Mouse (Mus musculus) erythroblast, adult 5-6 weeks (primary cell): ENCODE results near the gene Slc6a4. TPM values are rescaled to one million over a fixed set of nuclear protein-coding genes. Genes with fewer than 3 reads are reported as not detected.
"Not testable (repeated sequence)": the region's sequence is repeated elsewhere in the genome, so short reads cannot be mapped to it uniquely, and the experiment has no call there.

Source experiments
- ATAC-seq: replicated peaks from 2 replicates; pipeline ENCODE4 v1.8.0; 2016; ENCODE audit warnings: moderate number of reproducible peaks, mild to moderate bottlenecking, moderate TSS enrichment, inconsistent platforms; ENCODE audit not compliant: poor library complexity, low FRiP score, severe bottlenecking
- total RNA-seq, 2 experiments: library from RNA; stranded (forward) in 1 of 2; stranded (reverse) in 1 of 2; fragments of 150-400 nt in 1 of 2; fragments of 200-764, 138-1000 nt in 1 of 2; gene quantifications; 2 replicates each; pipeline versions ENCODE4 v1.2.3 to v1.2.4; 2015 to 2017; ENCODE audit warnings: low replicate concordance in 2 of 2

The Slc6a4 gene
- total RNA-seq, 2 experiments from 2014 or later = not detected

GRCm38 (mm10) chr11:77010762-77011475, 12.5 kb downstream of the Slc6a4 start:
- no peak for ATAC-seq

DNA sequence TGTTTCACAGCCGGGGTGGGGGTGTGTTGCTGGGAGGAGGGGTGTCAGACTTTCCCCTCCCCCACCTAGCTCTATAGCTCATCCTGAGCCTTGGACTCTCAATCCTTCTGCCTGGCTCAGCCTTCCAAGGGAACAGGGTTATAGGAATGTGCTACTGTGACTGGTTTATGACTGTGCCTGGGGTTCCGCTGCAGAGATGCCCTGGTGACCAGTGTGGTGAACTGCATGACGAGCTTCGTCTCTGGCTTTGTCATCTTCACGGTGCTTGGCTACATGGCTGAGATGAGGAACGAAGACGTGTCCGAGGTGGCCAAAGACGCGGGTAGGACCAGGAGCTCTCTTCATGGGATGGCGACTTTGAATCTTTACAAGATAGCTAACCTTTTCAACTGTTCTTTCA, 19.6 kb downstream of the Slc6a4 start:
- ATAC-seq = no peak

GRCm38 (mm10) chr11:77019539-77019938, 21.1 kb downstream of the Slc6a4 start:
- ATAC-seq = no peak

GRCm38 (mm10) chr11:77021749-77022396, 23.5 kb downstream of the Slc6a4 start:
- no peak for ATAC-seq

DNA sequence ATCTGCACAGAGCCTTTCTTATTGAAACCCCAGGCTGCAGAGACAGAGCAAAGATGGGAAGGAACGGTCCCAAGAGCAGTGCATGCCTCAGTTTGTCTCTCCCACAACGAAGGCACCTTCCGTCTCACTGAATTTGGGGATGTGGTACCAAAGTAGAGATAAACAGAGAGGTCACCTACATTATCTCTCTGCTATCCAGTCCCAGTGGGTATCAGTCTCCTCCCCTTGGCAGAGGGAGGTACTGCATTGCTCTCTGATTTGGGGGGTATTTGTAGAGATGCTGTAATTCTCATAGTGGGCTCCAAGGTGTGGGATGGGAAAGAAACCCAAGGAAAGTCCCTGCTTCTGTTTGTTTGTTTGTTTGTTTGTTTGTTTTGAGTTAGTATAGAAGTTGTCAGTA, 28.2 kb downstream of the Slc6a4 start:
- no peak for ATAC-seq

GRCm38 (mm10) chr11:77028157-77028556, 29.8 kb downstream of the Slc6a4 start:
- ATAC-seq = no peak

- ATAC-seq = no peak
These were observed 32.9 kb downstream of the Slc6a4 start for GRCm38 (mm10) chr11:77031151-77031934.

- ATAC-seq = no peak
These were observed 43.5 kb downstream of the Slc6a4 start for GRCm38 (mm10) chr11:77041891-77042290.

- no peak for ATAC-seq
These were observed 44.4 kb downstream of the Slc6a4 start for GRCm38 (mm10) chr11:77042816-77043215.

- ATAC-seq = no peak
These were observed 63.5 kb downstream of the Slc6a4 start for GRCm38 (mm10) chr11:77061951-77062350.

DNA sequence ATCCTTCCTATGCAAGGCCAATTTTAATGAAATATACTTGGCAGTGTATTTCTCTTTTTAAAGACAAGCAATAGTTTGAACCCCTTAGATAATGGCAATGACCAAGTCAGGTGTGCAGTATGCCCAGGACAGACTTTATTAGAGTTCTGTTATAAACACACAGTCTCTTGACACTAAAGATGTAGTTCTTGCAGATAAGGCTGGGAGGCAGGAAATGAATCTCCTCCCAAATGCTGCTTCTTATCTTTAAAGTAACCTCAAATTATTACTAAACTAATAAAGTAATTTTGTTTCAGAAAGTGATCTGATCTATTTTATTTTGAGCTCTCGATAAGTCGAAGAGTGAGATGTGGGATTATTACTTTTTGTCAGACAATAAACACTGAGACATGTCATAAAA, 65.0 kb downstream of the Slc6a4 start:
- no peak for ATAC-seq

GRCm38 (mm10) chr11:77068825-77069224, 70.4 kb downstream of the Slc6a4 start:
- ATAC-seq = no peak

- no peak for ATAC-seq
These were observed 72.3 kb downstream of the Slc6a4 start for GRCm38 (mm10) chr11:77070721-77071120.

GRCm38 (mm10) chr11:77077331-77077730, 78.9 kb downstream of the Slc6a4 start:
- not testable (repeated sequence) for ATAC-seq

DNA sequence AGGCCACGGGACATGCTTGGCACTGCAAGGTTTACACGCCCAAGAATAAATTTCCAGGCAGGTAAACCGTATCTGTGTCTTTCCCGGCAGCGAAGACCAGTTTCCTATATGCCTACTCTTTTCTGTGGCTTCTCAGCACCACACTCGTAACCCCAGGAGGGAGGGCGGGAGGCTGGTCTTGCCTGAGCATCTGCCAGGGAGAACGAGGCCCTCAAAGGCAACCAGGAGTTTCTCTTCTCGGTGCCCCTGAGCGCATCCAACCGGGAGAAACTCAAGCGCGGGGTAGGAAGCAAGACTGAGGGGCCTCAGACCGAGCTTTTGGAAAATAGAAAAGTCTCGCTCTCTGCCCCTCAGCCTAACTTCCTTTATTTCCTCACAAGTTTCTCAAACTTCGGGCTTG, 79.4 kb downstream of the Slc6a4 start:
- peak; percentile 58 for ATAC-seq

- peak; percentile 100 for ATAC-seq
These were observed 80.1 kb downstream of the Slc6a4 start, which contains the start of gene Nsrp1 for GRCm38 (mm10) chr11:77078273-77079134. Nsrp1 (minus strand) TSS chr11:77078435.

DNA sequence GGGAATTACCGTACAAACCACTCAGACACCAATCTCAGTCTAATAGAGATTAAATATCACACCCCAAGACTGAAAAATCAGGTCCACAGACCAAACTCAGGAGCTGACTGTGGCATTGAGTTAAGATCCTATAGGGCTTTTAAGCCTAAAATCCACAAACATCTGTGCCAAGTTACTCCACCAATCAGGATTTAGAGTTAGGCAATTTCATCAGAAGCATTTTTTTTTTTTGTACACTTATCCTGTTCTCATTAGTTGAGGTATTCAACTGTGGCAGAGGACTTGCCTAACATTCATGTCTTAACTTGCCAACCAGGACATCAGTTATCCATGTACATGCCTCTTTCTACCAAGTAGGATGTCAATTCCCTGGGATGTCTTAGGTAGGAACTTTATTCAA, 81.0 kb downstream of the Slc6a4 start:
- no peak for ATAC-seq
